Mouse (Mus musculus) bone marrow macrophage, adult 2 months (primary cell): Measurements from ENCODE around the gene Ghitm.
"Not testable (repeated sequence)": the region's sequence is repeated elsewhere in the genome, so short reads cannot be mapped to it uniquely, and the experiment has no call there.

ENCODE experiments used
- CTCF ChIP-seq: IDR thresholded peaks from 2 replicates; pipeline ENCODE4 v1.5.1; 2012; ENCODE audit warnings: low read depth, mild to moderate bottlenecking, low read length, moderate library complexity
- POLR2A ChIP-seq: IDR thresholded peaks from 2 replicates; pipeline ENCODE4 v1.6.1; 2012; ENCODE audit warnings: mild to moderate bottlenecking, low read depth, low read length, borderline replicate concordance

GRCm38 (mm10) chr14:37137596-37137995, 2.5 kb upstream of the Ghitm start:
- TF ChIP-seq CTCF, POLR2A: not testable (repeated sequence)
